Mouse (Mus musculus) mature B cell (primary cell): Measurements from ENCODE around the gene Cwh43.

Source experiments
- in situ Hi-C: fragments of 300-500 bp; cut with MboI; formaldehyde crosslinking; loops from 2 replicates; pipeline ENCODE4 v1.14.3; 2019

Gene Cwh43

GRCm38 (mm10) chr5:73399768-73400526 lies 5.9 kb upstream of the Cwh43 start:
- in situ Hi-C loops = no loop called here

- in situ Hi-C loops = no loop called here
Observed at GRCm38 (mm10) chr5:73401341-73401740, 4.5 kb upstream of the Cwh43 start.

- in situ Hi-C loops = no loop called here
Observed at GRCm38 (mm10) chr5:73402911-73403310, 3.0 kb upstream of the Cwh43 start.

GRCm38 (mm10) chr5:73403311-73404068 lies 2.4 kb upstream of the Cwh43 start:
- in situ Hi-C loops = no loop called here

GRCm38 (mm10) chr5:73404790-73405189 lies 1.1 kb upstream of the Cwh43 start:
- in situ Hi-C loops = no loop called here

GRCm38 (mm10) chr5:73406861-73407260 lies 986 bp downstream of the Cwh43 start:
- in situ Hi-C loops = no loop called here

- in situ Hi-C loops = no loop called here
Observed at GRCm38 (mm10) chr5:73409970-73410369, 4.1 kb downstream of the Cwh43 start.

GRCm38 (mm10) chr5:73411771-73412170 lies 5.9 kb downstream of the Cwh43 start:
- in situ Hi-C loops = no loop called here

- in situ Hi-C loops = no loop called here
Observed at GRCm38 (mm10) chr5:73414172-73414571, 8.3 kb downstream of the Cwh43 start.

GRCm38 (mm10) chr5:73419045-73419695 lies 13.3 kb downstream of the Cwh43 start:
- in situ Hi-C loops = no loop called here

GRCm38 (mm10) chr5:73426824-73427223 lies 20.9 kb downstream of the Cwh43 start:
- in situ Hi-C loops = loop anchor here (25.0 kb wide), 1 partner anchor 210 kb away; the partner anchor contains the start of genes Lrrc66 and Sgcb

GRCm38 (mm10) chr5:73431581-73431980 lies 25.7 kb downstream of the Cwh43 start:
- in situ Hi-C loops = loop anchor here (25.0 kb wide), 1 partner anchor 206 kb away; the partner anchor contains the start of genes Lrrc66 and Sgcb

GRCm38 (mm10) chr5:73432805-73433204 lies 26.9 kb downstream of the Cwh43 start:
- in situ Hi-C loops = loop anchor here (25.0 kb wide), 1 partner anchor 204 kb away; the partner anchor contains the start of genes Lrrc66 and Sgcb

GRCm38 (mm10) chr5:73434764-73435163 lies 28.9 kb downstream of the Cwh43 start:
- in situ Hi-C loops = loop anchor here (25.0 kb wide), 1 partner anchor 203 kb away; the partner anchor contains the start of genes Lrrc66 and Sgcb

- in situ Hi-C loops = loop anchor here (25.0 kb wide), 1 partner anchor 195 kb away; the partner anchor contains the start of genes Lrrc66 and Sgcb
Observed at GRCm38 (mm10) chr5:73442176-73442575, 36.3 kb downstream of the Cwh43 start.

GRCm38 (mm10) chr5:73450276-73450675 lies 44.4 kb downstream of the Cwh43 start:
- in situ Hi-C loops = no loop called here

- in situ Hi-C loops = no loop called here
Observed at GRCm38 (mm10) chr5:73454502-73455306, 48.8 kb downstream of the Cwh43 start.

- in situ Hi-C loops = no loop called here
Observed at GRCm38 (mm10) chr5:73455307-73455687, 49.4 kb downstream of the Cwh43 start.

GRCm38 (mm10) chr5:73468462-73469433 lies 62.9 kb downstream of the Cwh43 start:
- in situ Hi-C loops = no loop called here
